Mouse (Mus musculus): ENCODE data around the gene Srrd. TPM values are rescaled to one million over a fixed set of nuclear protein-coding genes. Genes with fewer than 3 reads are reported as not detected.

Gene Srrd
- total RNA-seq, 2 experiments from 2014 or later: 21.4 to 30.4 TPM

GRCm38 (mm10) chr5:112289236-112289635, 53.6 kb downstream of the Srrd start:
- Histone ChIP-seq H3K4me3 (no peak overlapping the region), H3K27ac (peak overlapping the region; percentile 65)
- TF ChIP-seq CTCF (conservative IDR thresholded peaks at IDR 0.05): no peak
- no peak for DNase-seq (ENCODE audit: low spot score in 2 of 2)

GRCm38 (mm10) chr5:112288193-112289141, 54.4 kb downstream of the Srrd start:
- Histone ChIP-seq H3K4me3 (no peak overlapping the region), H3K27ac (peak overlapping the region; percentile 74; the same call in 1 of the 2 replicates)
- no peak for TF ChIP-seq CTCF (conservative IDR thresholded peaks at IDR 0.05)
- no peak for DNase-seq (ENCODE audit: low spot score in 2 of 2)

GRCm38 (mm10) chr5:112287652-112288051, 55.2 kb downstream of the Srrd start:
- H3K27ac ChIP-seq: peak overlapping the region; percentile 74; the same call in 1 of the 2 replicates
- DNase-seq (ENCODE audit: low spot score in 2 of 2): no peak
- no peak overlapping the region for H3K4me3 ChIP-seq
- TF ChIP-seq CTCF (conservative IDR thresholded peaks at IDR 0.05): no peak

Other genes with a start within 250 kb of the Srrd start
- gene Cryba4, start 90.5 kb downstream of the Srrd start, total RNA-seq (2021): 1 to 10 TPM; 1.0 to 1.5 TPM
- gene Crybb1, start 87.2 kb downstream of the Srrd start, total RNA-seq (2021): 1 to 10 TPM; 6.4 to 7.8 TPM
- 10 to 100 TPM; 45.3 to 45.4 TPM for gene Tpst2, start 66.3 kb downstream of the Srrd start, total RNA-seq (2021)
- gene Tfip11, start 16.7 kb downstream of the Srrd start, total RNA-seq (2021): 10 to 100 TPM; 40.6 to 40.8 TPM
- 10 to 100 TPM; 30.3 to 37.5 TPM for gene Hps4, start within 50 bp of the Srrd start, total RNA-seq (2021)
- not detected for gene Gm6583, start 13.0 kb upstream of the Srrd start, total RNA-seq (2021)
- 100 to 1,000 TPM; 223 to 224 TPM for gene Asphd2, start 51.8 kb upstream of the Srrd start, total RNA-seq (2021)
- not detected for gene Gm6588, start 106.4 kb upstream of the Srrd start, total RNA-seq (2021)
- 100 to 1,000 TPM; 233 to 235 TPM for gene Sez6l, start 234.1 kb upstream of the Srrd start, total RNA-seq (2021)